Mouse (Mus musculus) thymus, postnatal 10 days (tissue): ENCODE results near the gene Olfr1200.

Experiments
- DNase-seq, 2 experiments: peaks; one replicate each; pipeline ENCODE4 v3.0.0; 2021; ENCODE audit warnings: low spot score in 2 of 2

Gene Olfr1200

DNA sequence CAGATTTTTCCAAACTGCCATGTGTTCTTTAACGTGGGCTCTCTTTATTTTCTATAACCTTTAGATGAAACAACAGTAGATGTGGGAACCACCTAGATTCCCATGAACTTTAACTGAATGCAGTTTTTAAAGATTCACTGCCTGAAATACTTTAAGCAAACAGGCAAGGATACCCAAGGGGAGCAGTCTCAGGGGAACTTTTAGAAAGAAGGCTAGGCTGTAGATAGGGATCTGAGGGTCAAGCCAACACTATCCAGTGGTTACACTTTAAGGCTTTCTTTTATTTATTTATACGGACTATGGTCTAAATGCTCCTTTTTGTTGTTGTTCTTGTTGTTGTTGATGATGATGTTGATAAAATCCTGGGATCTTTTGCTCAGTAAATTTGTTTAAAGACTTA is at the start of gene Olfr1200:
Gene Olfr1200, minus strand, starts transcription at position 101 of the 400 bp plus-strand sequence.
- no peak for DNase-seq

DNA sequence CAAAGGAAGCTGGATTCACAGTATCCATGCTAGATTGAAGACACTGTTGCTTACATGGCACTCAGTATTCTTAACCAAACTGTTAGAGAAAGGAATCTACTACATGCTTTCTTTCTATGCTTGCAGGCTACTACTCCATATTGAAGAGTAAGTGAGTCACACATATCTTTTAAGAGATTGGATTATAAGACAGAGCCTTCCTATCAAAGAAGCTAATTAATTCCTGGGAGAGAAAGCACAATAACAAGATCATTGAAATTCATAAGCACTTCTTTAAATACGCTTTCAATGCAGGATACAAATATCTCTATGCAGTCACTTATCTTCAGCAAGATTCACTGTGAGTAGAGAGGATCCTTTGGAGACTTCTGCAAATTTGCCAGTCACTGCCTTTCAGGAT is 43.9 kb upstream of the Olfr1200 start, which contains the start of gene Olfr1202:
Gene Olfr1202, plus strand, starts transcription at position 301 of the 400 bp plus-strand sequence.
- no peak for DNase-seq

DNA sequence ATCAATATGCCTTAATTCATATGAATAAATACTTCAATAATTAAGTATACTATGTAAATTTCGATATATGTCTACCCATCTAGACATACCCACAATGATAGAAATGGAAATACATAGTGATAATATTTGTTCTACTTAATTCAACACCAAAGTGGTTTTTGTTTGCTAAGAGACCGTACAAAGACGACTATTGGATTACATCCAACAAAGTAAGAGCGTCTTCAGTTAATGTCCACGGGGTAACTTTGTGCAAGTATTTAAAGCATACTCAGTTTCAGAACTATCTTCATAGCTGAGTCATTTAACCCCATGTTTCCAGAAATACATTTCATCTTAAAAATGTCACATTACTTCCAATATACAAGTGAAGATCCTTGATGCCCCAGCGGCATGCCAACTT is 22.4 kb upstream of the Olfr1200 start, which contains the start of gene Olfr1201:
Gene Olfr1201, plus strand, starts transcription at position 301 of the 400 bp plus-strand sequence.
- no peak for DNase-seq

DNA sequence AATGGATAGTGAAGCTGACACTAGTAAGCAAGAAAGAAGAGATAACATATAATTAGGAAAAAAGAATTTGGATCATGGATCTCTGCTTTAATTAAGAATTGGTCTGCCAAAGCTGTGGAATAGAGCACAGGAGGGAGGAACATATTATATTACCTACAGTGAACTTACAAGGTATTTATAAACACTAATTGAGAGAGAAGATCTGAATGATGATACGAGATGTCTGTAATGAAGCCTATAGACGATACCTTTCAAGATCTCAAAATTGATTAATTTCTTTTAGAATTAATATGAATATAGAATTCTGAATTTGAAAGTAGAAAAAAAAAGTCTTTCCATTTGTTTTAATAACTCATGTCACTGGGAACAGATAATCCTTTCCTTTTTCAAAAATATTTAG is 9.9 kb downstream of the Olfr1200 start, which contains the start of gene Olfr1199:
Gene Olfr1199, minus strand, starts transcription at position 101 of the 400 bp plus-strand sequence.
- no peak for DNase-seq

DNA sequence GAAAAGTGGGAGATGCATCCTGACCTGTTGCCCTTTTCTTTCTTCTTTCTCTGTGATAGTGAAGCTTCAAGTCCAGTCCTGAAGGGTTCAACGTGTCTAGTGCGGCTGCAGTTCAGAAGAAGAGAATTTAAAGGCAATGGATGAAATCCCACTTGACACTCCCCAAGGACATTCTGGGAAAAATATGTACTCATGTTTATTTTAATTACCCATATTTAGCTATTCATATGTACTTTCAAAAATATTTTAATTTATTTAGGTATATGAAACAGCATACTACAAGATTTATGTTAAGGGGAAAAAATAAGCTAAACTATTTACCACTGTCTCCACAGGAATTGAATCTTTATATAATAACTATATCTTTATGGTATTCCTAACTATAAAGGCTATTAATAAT is 19.0 kb downstream of the Olfr1200 start, which contains the start of gene Olfr1198:
Gene Olfr1198, minus strand, starts transcription at position 101 of the 400 bp plus-strand sequence.
- DNase-seq = no peak

DNA sequence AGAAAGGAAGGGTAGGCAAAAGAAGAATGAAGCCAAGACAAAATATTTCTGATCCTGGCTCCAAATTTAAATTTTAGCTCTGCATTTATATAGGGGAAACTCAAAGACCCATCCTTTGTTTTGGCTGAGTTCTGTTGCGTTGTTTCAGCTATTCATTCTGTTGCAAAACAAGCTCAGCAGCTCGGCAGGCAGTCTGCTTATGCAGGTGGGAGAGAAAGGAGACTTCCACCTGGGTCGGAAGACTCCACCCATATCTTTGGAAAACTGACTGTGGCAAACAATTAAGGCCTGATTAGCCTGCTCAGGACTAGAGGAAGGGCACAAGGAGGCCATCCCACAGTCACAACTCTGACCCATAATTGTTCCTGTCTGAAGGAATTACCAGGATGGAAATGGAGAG is 26.9 kb downstream of the Olfr1200 start:
- DNase-seq = no peak

DNA sequence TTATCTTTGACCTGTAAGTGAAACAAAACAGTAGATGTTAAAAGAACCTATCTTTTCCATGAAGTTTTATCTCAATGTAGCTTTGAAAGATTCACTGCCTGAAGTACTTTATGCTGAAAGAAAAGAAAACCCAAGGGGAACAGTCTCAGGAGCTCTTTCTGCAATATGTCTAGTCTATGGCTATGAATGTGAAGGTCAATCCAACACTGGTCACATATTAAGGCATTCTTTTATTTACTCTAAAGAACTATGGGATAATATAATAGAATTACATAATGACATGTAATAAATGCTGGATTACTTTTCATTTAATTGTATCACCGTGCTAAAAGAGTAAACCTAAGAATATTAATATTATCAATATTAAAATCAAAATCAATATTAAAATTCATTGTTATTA is 38.0 kb downstream of the Olfr1200 start, which contains the start of gene Olfr1197:
Gene Olfr1197, minus strand, starts transcription at position 101 of the 400 bp plus-strand sequence.
- no peak for DNase-seq
